Mouse (Mus musculus): Measurements from ENCODE around the gene Krt20.

DNA sequence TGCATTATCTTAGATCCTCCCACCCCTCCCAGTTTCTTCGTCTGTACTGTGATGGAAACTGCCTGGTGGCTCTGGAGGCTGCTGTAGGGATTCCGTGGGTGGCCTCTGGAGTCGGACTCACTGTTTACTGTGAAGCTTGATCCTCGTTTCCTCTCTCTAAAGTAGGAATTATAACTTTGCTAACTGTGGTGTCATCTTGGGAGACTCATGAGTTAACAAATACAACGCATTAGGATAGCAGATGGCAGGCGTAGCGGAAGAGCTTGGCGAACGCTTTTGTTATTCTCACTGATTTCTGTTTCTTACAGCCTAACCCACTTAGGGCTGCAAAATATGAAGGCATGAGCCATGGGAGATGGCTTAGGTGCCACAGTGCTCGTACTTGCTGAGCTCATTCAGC lies 45.5 kb downstream of the Krt20 start:
- TF ChIP-seq CTCF (IDR thresholded peaks at IDR 0.05; ENCODE audit: control insufficient read depth, insufficient read depth, low read length) (no peak), POLR2A (IDR thresholded peaks at IDR 0.05; ENCODE audit: borderline replicate concordance, control insufficient read depth, low read depth, low read length) (no peak)

Data from bone marrow, adult 2 months (tissue).